Mouse (Mus musculus): ENCODE measurements around the gene Gcgr.
A peak's percentile ranks its signal among the peaks of the same experiment; 100 is the strongest.

Gcgr gene

DNA sequence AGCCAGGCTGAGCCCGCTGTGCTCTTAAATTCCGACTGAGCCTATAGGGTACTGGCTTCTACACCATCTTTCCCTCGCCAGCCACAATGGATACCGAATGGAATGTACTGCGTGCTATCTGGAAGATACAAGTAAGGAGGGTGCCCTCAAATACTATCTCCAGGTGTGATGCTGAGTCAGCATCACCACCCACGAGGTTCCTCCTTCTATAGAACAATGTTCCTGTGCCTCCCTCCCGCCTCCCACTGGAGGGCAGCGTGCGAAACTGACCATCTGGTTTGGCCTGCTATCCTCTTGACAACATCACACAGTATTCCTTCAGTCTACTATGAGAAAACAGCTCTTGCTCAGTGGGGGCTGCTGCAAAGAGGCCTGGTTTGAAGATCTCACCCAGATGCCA, 34.6 kb downstream of the Gcgr start:
- DNase-seq (ENCODE audit: extremely low spot score, low read depth, low spot score) = no peak

GRCm38 (mm10) chr11:120568324-120568723, 37.8 kb downstream of the Gcgr start:
- no peak for DNase-seq (ENCODE audit: extremely low spot score, low read depth, low spot score)

DNA sequence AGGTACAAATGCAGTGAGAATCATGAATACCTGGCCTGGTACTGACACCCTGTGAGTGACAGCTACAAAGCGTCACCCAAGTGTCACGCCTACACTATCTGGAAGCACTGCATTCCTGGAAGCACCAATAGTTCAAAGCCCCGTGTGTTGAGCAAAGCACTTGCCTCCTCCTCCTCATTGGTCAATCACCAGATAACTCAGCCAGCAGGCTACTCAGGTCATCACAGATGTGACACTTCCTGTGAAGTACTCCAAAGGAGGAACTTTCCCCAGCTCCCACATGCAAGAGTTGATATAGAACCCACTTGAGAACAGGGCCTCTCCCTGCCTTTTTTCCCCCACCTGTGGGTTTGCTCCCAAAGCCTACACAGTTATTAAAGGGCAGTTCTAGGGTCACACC, 40.6 kb downstream of the Gcgr start:
- DNase-seq (ENCODE audit: extremely low spot score, low read depth, low spot score) = no peak

GRCm38 (mm10) chr11:120571754-120572416, 41.4 kb downstream of the Gcgr start:
- DNase-seq (ENCODE audit: extremely low spot score, low read depth, low spot score) = no peak

- no peak for DNase-seq (ENCODE audit: extremely low spot score, low read depth, low spot score)
Measured at GRCm38 (mm10) chr11:120572417-120572751, 41.9 kb downstream of the Gcgr start.

DNA sequence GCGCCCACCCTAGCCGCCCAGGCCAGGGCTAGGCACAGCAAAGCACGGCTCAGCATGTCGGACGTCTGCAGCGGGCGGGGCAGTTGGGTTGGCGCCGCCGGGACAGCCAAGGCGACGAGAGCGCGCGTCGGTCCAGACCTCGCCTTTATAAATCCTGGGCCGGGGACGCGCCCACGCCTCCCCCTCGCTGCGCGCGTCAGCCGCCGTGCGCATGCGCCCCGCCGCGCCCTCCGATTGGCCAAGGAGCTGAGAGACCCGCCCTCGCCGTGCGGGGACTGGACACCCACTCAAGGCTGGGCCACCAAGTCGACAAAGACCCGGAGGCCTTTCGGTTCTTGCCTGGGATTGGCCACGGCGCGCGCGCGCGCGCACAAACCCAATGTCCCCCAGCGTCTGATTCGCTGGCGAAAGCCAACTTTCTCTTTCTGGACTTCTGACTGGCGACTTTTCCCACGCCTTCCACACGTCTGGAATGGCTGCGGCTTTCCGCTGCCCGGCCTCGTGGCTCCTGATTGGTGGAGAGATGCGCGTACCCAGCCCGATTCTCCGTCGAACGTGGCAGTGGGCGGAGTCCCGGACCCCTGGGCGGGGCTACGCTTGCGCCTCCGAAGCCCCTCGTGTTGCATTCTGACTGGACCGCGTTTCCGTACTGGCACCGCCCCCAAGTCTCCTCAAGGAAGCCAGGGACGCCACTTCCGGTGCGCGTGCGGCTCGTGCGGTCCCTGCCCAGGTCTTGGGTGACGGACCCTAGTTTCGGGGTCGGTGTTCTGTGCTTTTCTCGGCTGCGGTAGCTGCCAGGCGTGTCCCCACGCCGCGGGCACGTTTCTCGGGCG, 42.5 kb downstream of the Gcgr start, which contains the start of gene P4hb:
P4hb (minus strand) TSS at position 502 of the 833 bp plus-strand sequence.
- DNase-seq (ENCODE audit: extremely low spot score, low read depth, low spot score) = peak; percentile 99

- no peak for DNase-seq (ENCODE audit: extremely low spot score, low read depth, low spot score)
Measured at GRCm38 (mm10) chr11:120573585-120574277, 43.2 kb downstream of the Gcgr start.

GRCm38 (mm10) chr11:120574278-120574600, 43.7 kb downstream of the Gcgr start:
- no peak for DNase-seq (ENCODE audit: extremely low spot score, low read depth, low spot score)

- no peak for DNase-seq (ENCODE audit: extremely low spot score, low read depth, low spot score)
Measured at GRCm38 (mm10) chr11:120575046-120575445, 44.5 kb downstream of the Gcgr start.

- DNase-seq (ENCODE audit: extremely low spot score, low read depth, low spot score) = no peak
Measured at GRCm38 (mm10) chr11:120575940-120576339, 45.4 kb downstream of the Gcgr start.

- no peak for DNase-seq (ENCODE audit: extremely low spot score, low read depth, low spot score)
Measured at GRCm38 (mm10) chr11:120576365-120576981, 46.0 kb downstream of the Gcgr start.

GRCm38 (mm10) chr11:120577211-120578023, 46.9 kb downstream of the Gcgr start:
- DNase-seq (ENCODE audit: extremely low spot score, low read depth, low spot score) = no peak

- no peak for DNase-seq (ENCODE audit: extremely low spot score, low read depth, low spot score)
Measured at GRCm38 (mm10) chr11:120578024-120578693, 47.7 kb downstream of the Gcgr start.

- DNase-seq (ENCODE audit: extremely low spot score, low read depth, low spot score) = no peak
Measured at GRCm38 (mm10) chr11:120578694-120579243, 48.3 kb downstream of the Gcgr start.

- DNase-seq (ENCODE audit: extremely low spot score, low read depth, low spot score) = peak; percentile 87
Measured at GRCm38 (mm10) chr11:120579316-120580107, 49.0 kb downstream of the Gcgr start.

DNA sequence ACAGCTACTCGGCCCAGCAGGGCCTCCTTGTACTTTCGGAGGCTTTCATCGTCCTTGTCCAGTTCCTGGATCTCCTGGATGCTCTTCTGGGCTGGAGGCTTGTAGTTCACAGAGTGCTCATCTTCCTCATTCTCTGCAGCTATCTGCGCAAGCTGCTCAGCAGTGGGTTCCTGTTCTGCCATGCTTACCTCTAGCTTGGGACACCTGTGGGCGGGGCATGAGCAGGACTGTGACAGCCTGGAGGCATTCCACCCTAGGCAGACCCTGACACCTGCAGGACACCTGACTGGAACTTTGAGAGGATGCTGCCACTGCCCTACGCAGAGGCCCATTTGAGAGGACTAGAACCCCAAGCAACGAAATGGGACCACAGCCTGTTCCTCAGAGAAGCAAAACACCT, 49.7 kb downstream of the Gcgr start:
- no peak for DNase-seq (ENCODE audit: extremely low spot score, low read depth, low spot score)

DNA sequence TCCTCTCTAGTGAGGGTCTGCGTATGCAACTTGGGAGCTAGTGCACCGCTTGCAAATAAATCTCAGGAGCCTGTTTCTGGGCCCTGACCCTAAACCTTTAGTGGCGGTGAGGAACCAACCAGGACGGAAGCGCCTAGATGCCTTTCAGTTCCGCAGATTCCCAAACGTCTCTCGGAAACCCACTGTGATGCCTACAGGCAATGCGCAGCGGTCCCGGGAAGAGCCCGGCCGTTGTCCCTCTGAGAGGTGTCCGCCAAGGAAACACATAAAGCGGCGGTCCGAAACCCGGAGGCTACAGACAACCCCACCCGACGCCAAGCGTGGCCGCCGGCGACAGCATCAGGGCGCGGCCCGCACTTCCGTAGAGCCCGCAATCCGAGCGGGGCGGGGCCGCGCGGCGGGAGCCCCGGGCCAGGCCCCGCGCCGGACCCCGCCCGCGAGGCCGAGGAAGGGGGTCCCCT, 50.4 kb downstream of the Gcgr start:
- no peak for DNase-seq (ENCODE audit: extremely low spot score, low read depth, low spot score)

GRCm38 (mm10) chr11:120581490-120582267, 51.2 kb downstream of the Gcgr start, which contains the start of gene Arhgdia:
Gene Arhgdia (minus strand): TSS chr11:120581624.
- DNase-seq (ENCODE audit: extremely low spot score, low read depth, low spot score) = no peak

Measured in hindlimb bud, embryonic 11.5 days (tissue).